In genomic region chr9:25213164-25213557, GRCm38 (mm10) we compare ENCODE assay signal across 10 mouse cellular contexts. TPM values are rescaled to one million over a fixed set of nuclear protein-coding genes. Genes with fewer than 3 reads are reported as not detected.
DNase-seq lines count a peak whose midpoint lies in the region; ATAC-seq and TF ChIP-seq lines count a peak whose summit lies in the region.
"Had no signal": no experiment of that assay in that cellular context is flagged by ENCODE, and none has a peak within 500 bp of the region (broad histone marks: within the 10 kb centered on the region; RNA-seq: fewer than 3 reads in every experiment).

No protein-coding gene starts in this region.

- DNase-seq in heart, postnatal 0 days (ENCODE audit: low spot score), result no peak
- no peak for DNase-seq in heart, adult 9 months (ENCODE audit: low spot score in 2 of 2)
- DNase-seq in lung, postnatal 0 days (ENCODE audit: low spot score), result no peak
- DNase-seq in lung, postnatal 25 days (ENCODE audit: low spot score), result no peak
- DNase-seq in hindbrain, embryonic 14.5 days (ENCODE audit: low spot score), result no peak
- DNase-seq in cerebellum, postnatal 25 days, result no peak
- DNase-seq: right cerebral cortex, postnatal 25 days had no signal

- H3K4me3 ChIP-seq in heart, postnatal 0 days (ENCODE audit: low read depth, low read length), result no peak overlapping the region
- H3K4me3 ChIP-seq in lung, postnatal 0 days (ENCODE audit: low read depth, low read length), result no peak overlapping the region
- no peak overlapping the region for H3K4me3 ChIP-seq in hindbrain, embryonic 14.5 days (replicated peaks; ENCODE audit: low read length)
- H3K4me3 ChIP-seq in stomach, embryonic 15.5 days (replicated peaks), result no peak overlapping the region
- H3K4me3 ChIP-seq: erythroblast, embryonic 14.5 days had no signal

- H3K27ac ChIP-seq in heart, postnatal 0 days (ENCODE audit: low read depth), result peak overlapping the region; percentile 26
- peak overlapping the region; percentile 16; the same call in 1 of the 2 replicates for H3K27ac ChIP-seq in lung, postnatal 0 days (ENCODE audit: low read length)
- H3K27ac ChIP-seq in hindbrain, embryonic 14.5 days, result 0 out of 2 replicates have a peak overlapping the region, but pooled peaks have one; percentile 39
- H3K27ac ChIP-seq in stomach, embryonic 15.5 days, result peak overlapping the region; percentile 79

- TF ChIP-seq CTCF in heart, postnatal 0 days (IDR thresholded peaks at IDR 0.05; ENCODE audit: low read depth), result no peak
- no peak for TF ChIP-seq CTCF in lung, postnatal 0 days (IDR thresholded peaks at IDR 0.05)

- H3K4me2 ChIP-seq in heart, postnatal 0 days (ENCODE audit: low read depth, low read length), result no peak overlapping the region
- H3K4me2 ChIP-seq in lung, postnatal 0 days (replicated peaks; ENCODE audit: low read depth, low read length), result no peak overlapping the region
- H3K4me2 ChIP-seq in hindbrain, embryonic 14.5 days (replicated peaks), result no peak overlapping the region
- no peak overlapping the region for H3K4me2 ChIP-seq in stomach, embryonic 15.5 days

- TF ChIP-seq EP300 in heart, postnatal 0 days (IDR thresholded peaks at IDR 0.05; ENCODE audit: low read depth), result no peak
- TF ChIP-seq EP300 in lung, postnatal 0 days (IDR thresholded peaks at IDR 0.05), result no peak

- no peak overlapping the region for H3K9ac ChIP-seq in heart, postnatal 0 days (replicated peaks; ENCODE audit: low read depth, low read length)
- no peak overlapping the region for H3K9ac ChIP-seq in lung, postnatal 0 days (replicated peaks; ENCODE audit: low read depth)
- H3K9ac ChIP-seq in hindbrain, embryonic 14.5 days, result no peak overlapping the region
- no peak overlapping the region for H3K9ac ChIP-seq in stomach, embryonic 15.5 days

- no peaks in the 10 kb centered on the region for H3K27me3 ChIP-seq in heart, postnatal 0 days (ENCODE audit: control insufficient read depth, insufficient read depth, low read length)
- no peaks in the 10 kb centered on the region for H3K27me3 ChIP-seq in lung, postnatal 0 days (replicated peaks; ENCODE audit: insufficient read depth, low read length)
- no peaks in the 10 kb centered on the region for H3K27me3 ChIP-seq in hindbrain, embryonic 14.5 days (ENCODE audit: control insufficient read depth, insufficient read depth, low read length)
- no peaks in the 10 kb centered on the region for H3K27me3 ChIP-seq in stomach, embryonic 15.5 days (replicated peaks)

- no peaks in the 10 kb centered on the region for H3K36me3 ChIP-seq in heart, postnatal 0 days (replicated peaks; ENCODE audit: control insufficient read depth, insufficient read depth, low read length)
- no peaks in the 10 kb centered on the region for H3K36me3 ChIP-seq in lung, postnatal 0 days (ENCODE audit: insufficient read depth, low read length)
- H3K36me3 ChIP-seq in hindbrain, embryonic 14.5 days (replicated peaks; ENCODE audit: control insufficient read depth, insufficient read depth), result no peaks in the 10 kb centered on the region
- no peaks in the 10 kb centered on the region for H3K36me3 ChIP-seq in stomach, embryonic 15.5 days

- ATAC-seq in heart, postnatal 0 days (ENCODE audit: insufficient read depth, low read depth), result no peak
- 0 out of 2 replicates have a peak, but pooled peaks have one; percentile 17 for ATAC-seq in lung, postnatal 0 days
- no peak for ATAC-seq in hindbrain, embryonic 14.5 days (ENCODE audit: low FRiP score)
- peak; percentile 35; the same call in 1 of the 2 replicates for ATAC-seq in stomach, embryonic 15.5 days (ENCODE audit: insufficient read depth, low FRiP score, low read depth)
- ATAC-seq in megakaryocyte-erythroid progenitor cell, adult 5-6 weeks (replicated peaks; ENCODE audit: low FRiP score, low TSS enrichment, poor library complexity, severe bottlenecking), result no peak

- H3K9me3 ChIP-seq in heart, postnatal 0 days (replicated peaks; ENCODE audit: control insufficient read depth, low read length), result 0 out of 2 replicates have a peak, but pooled peaks cover 4% of the 10 kb centered on the region
- no peaks in the 10 kb centered on the region for H3K9me3 ChIP-seq in lung, postnatal 0 days (ENCODE audit: low read length)
- no peaks in the 10 kb centered on the region for H3K9me3 ChIP-seq in hindbrain, embryonic 14.5 days (ENCODE audit: control insufficient read depth, low read length)
- no peaks in the 10 kb centered on the region for H3K9me3 ChIP-seq in stomach, embryonic 15.5 days

- 0 out of 2 replicates have a peak, but pooled peaks cover 14% of the 10 kb centered on the region for H3K4me1 ChIP-seq in heart, postnatal 0 days (ENCODE audit: control insufficient read depth, insufficient read depth)
- H3K4me1 ChIP-seq in lung, postnatal 0 days (ENCODE audit: insufficient read depth, low read depth, low read length), result no peaks in the 10 kb centered on the region
- peaks cover 4% of the 10 kb centered on the region; the same call in 1 of the 2 replicates for H3K4me1 ChIP-seq in hindbrain, embryonic 14.5 days (replicated peaks; ENCODE audit: control insufficient read depth, insufficient read depth, low read length)
- peaks cover 5% of the 10 kb centered on the region; the same call in 1 of the 2 replicates for H3K4me1 ChIP-seq in stomach, embryonic 15.5 days

RNA-seq across cellular contexts. Expression of gene Sept7, which starts 39.1 kb away (rescaled TPM):
- total RNA-seq in heart, postnatal 0 days (2014; rRNA removed; ENCODE audit: low replicate concordance), result 115 and 126 TPM in 2 replicates
- polyA plus RNA-seq in heart, postnatal 0 days (2015; fragmentation: Nextera tagmentation; extraction: Ambion mirVana), result 215 and 224 TPM in 2 replicates
- polyA plus RNA-seq in lung, postnatal 0 days (2015; fragmentation: Nextera tagmentation; extraction: Ambion mirVana), result 237 and 274 TPM in 2 replicates
- 255 and 279 TPM in 2 replicates for polyA plus RNA-seq in hindbrain, embryonic 14.5 days (2014; fragmentation: Nextera tagmentation; extraction: Ambion mirVana)
- polyA plus RNA-seq in stomach, embryonic 15.5 days (2015; fragmentation: Nextera tagmentation; extraction: Ambion mirVana), result 259 and 263 TPM in 2 replicates
- 121 and 131 TPM in 2 replicates for total RNA-seq in megakaryocyte-erythroid progenitor cell, adult 5-6 weeks (2014; fragmentation: Nextera tagmentation)
- total RNA-seq in megakaryocyte-erythroid progenitor cell, adult 5-6 weeks (2017), result 283 and 354 TPM in 2 replicates

Comparison
In these comparisons a context has a peak if more than half of its experiments do, and no peak if none do; other contexts are left out.
1. ATAC-seq: peak in lung, postnatal 0 days (single experiment) and stomach, embryonic 15.5 days (single experiment); none in heart, postnatal 0 days (single experiment), hindbrain, embryonic 14.5 days (single experiment) and megakaryocyte-erythroid progenitor cell, adult 5-6 weeks (single experiment).
2. H3K27ac ChIP-seq: peak in every context shown above with its lines; median percentile 79 in stomach, embryonic 15.5 days; 39 in hindbrain, embryonic 14.5 days; 26 in heart, postnatal 0 days; 16 in lung, postnatal 0 days.